Mouse (Mus musculus) embryo, embryonic 10 days (tissue): ENCODE data around the gene Hormad1.

Experiments used
- DNase-seq: peaks from one replicate; pipeline ENCODE4 v3.0.0-alpha.2; 2015; ENCODE audit warnings: low spot score

Hormad1 gene

GRCm38 (mm10) chr3:95636072-95636471, 76.6 kb downstream of the Hormad1 start:
- DNase-seq: no peak
